In genomic region chr5:148570571-148571304, GRCm38 (mm10) we compare ENCODE assay signal across 16 mouse cellular contexts. TPM values are rescaled to one million over a fixed set of nuclear protein-coding genes. Genes with fewer than 3 reads are reported as not detected.
DNase-seq lines count a peak whose midpoint lies in the region; TF ChIP-seq lines count a peak whose summit lies in the region.
"Had no signal": no experiment of that assay in that cellular context is flagged by ENCODE, and none has a peak within 500 bp of the region (broad histone marks: within the 10 kb centered on the region; RNA-seq: fewer than 3 reads in every experiment).

No protein-coding gene starts in this region.

- no peaks in the 10 kb centered on the region for H3K4me1 ChIP-seq in kidney, adult 2 months (ENCODE audit: control insufficient read depth, insufficient read depth, low read length)
- H3K4me1 ChIP-seq in testis, adult 2 months (ENCODE audit: control insufficient read depth, insufficient read depth, low read length) = peaks cover 4% of the 10 kb centered on the region

- no peaks in the 10 kb centered on the region for H3K36me3 ChIP-seq in kidney, adult 2 months (ENCODE audit: control insufficient read depth, insufficient read depth, low read length)
- H3K36me3 ChIP-seq in testis, adult 2 months (ENCODE audit: control insufficient read depth, insufficient read depth, low read length) = no peaks in the 10 kb centered on the region
- H3K36me3 ChIP-seq: embryonic facial prominence, embryonic 10.5 days; heart, embryonic 12.5 days; hindbrain, embryonic 10.5 days; neural tube, embryonic 13.5 days had no signal

- no peak for DNase-seq in kidney, adult 2 months
- no peak for DNase-seq in kidney, adult 11 months
- no peak for DNase-seq in testis, postnatal 14 days (ENCODE audit: low spot score)
- peak; percentile 92 for DNase-seq in ZHBTc4 (ENCODE audit: low read depth, low spot score)
- no peak for DNase-seq in yolk sac, embryonic 10.5 days (ENCODE audit: low spot score)
- DNase-seq in cerebellum, adult 18-20 months = no peak
- DNase-seq: cerebellum, postnatal 14 days; forebrain, postnatal 0 days; gastrocnemius, postnatal 14 days; kidney, adult 9 months; thymus, adult 18-20 months had no signal

- no peak for TF ChIP-seq POLR2A in kidney, adult 2 months (IDR thresholded peaks at IDR 0.05; ENCODE audit: low read depth, low read length)
- no peak for TF ChIP-seq POLR2A in testis, adult 2 months (IDR thresholded peaks at IDR 0.05; ENCODE audit: control insufficient read depth, low read depth, low read length)

- no peak overlapping the region for H3K4me3 ChIP-seq in kidney, adult 2 months (ENCODE audit: insufficient read depth, low read depth, low read length)
- H3K4me3 ChIP-seq in testis, adult 2 months (ENCODE audit: control insufficient read depth, low read depth, low read length) = no peak overlapping the region
- H3K4me3 ChIP-seq: embryonic facial prominence, embryonic 10.5 days; heart, embryonic 12.5 days; hindbrain, embryonic 10.5 days; neural tube, embryonic 13.5 days had no signal

- 0 out of 2 replicates have a peak, but pooled peaks have one; percentile 15 for TF ChIP-seq CTCF in kidney, adult 2 months (conservative IDR thresholded peaks at IDR 0.05; ENCODE audit: insufficient read depth, insufficient read length, low read depth, low read length)
- peak; percentile 67; the same call in 1 of the 2 replicates for TF ChIP-seq CTCF in testis, adult 2 months (IDR thresholded peaks at IDR 0.05; ENCODE audit: control insufficient read depth, insufficient read depth, insufficient replicate concordance, low read depth, low read length)

- no peak overlapping the region for H3K27ac ChIP-seq in kidney, adult 2 months (ENCODE audit: insufficient read depth, low read depth, low read length)
- H3K27ac ChIP-seq in testis, adult 2 months (ENCODE audit: control insufficient read depth, insufficient read depth, low read depth, low read length) = no peak overlapping the region
- H3K27ac ChIP-seq: embryonic facial prominence, embryonic 10.5 days; hindbrain, embryonic 10.5 days; neural tube, embryonic 13.5 days had no signal

- H3K27me3 ChIP-seq in kidney, adult 2 months (replicated peaks; ENCODE audit: control insufficient read depth, insufficient read depth, low read length) = no peaks in the 10 kb centered on the region
- H3K27me3 ChIP-seq in testis, adult 2 months (ENCODE audit: control insufficient read depth, insufficient read depth, low read length) = no peaks in the 10 kb centered on the region
- H3K27me3 ChIP-seq: heart, embryonic 12.5 days; neural tube, embryonic 13.5 days had no signal

- WGBS in kidney, adult 2 months = 76% methylated on average over 14 of the region's 14 CpGs

RNA-seq across cellular contexts. Expression of gene Ubl3, which starts 18.1 kb away (rescaled TPM):
- 71.2 and 71.3 TPM in 2 replicates for polyA plus RNA-seq in kidney, adult 2 months (2012; rRNA removed)
- polyA plus RNA-seq in testis, adult 2 months (2012; rRNA removed) = 176 and 180 TPM in 2 replicates
